Mouse (Mus musculus) spleen, adult 2 months (tissue): ENCODE data around the gene Tmprss4. TPM values are rescaled to one million over a fixed set of nuclear protein-coding genes. Genes with fewer than 3 reads are reported as not detected.
A peak's percentile ranks its signal among the peaks of the same experiment; 100 is the strongest.

ENCODE experiments used
- DNase-seq, 2 experiments: peaks; one replicate each; pipeline versions ENCODE4 v3.0.0 to v3.0.0-alpha.2; 2012 to 2021; ENCODE audit warnings: low spot score in 2 of 2, low read depth in 1 of 2
- H3K27ac ChIP-seq: fragments of 200-500 bp; 2 replicates; pipeline ENCODE4 v1.5.1; 2012; ENCODE audit warnings: low read length, inconsistent platforms; ENCODE audit not compliant: insufficient read depth
- H3K27me3 ChIP-seq: fragments of 200-500 bp; 2 replicates; pipeline ENCODE4 v1.6.1; 2012; ENCODE audit warnings: mild to moderate bottlenecking, moderate library complexity, low read length, inconsistent platforms; ENCODE audit not compliant: control insufficient read depth, insufficient read depth
- H3K36me3 ChIP-seq: fragments of 200-500 bp; 2 replicates; pipeline ENCODE4 v1.6.1; 2012; ENCODE audit warnings: mild to moderate bottlenecking, low read length, inconsistent platforms; ENCODE audit not compliant: control insufficient read depth, insufficient read depth
- H3K4me1 ChIP-seq: fragments of 200-500 bp; 2 replicates; pipeline ENCODE4 v1.6.1; 2011; ENCODE audit warnings: inconsistent platforms; ENCODE audit not compliant: control insufficient read depth, insufficient read depth, insufficient read length
- H3K4me3 ChIP-seq: fragments of 200-500 bp; 2 replicates; pipeline ENCODE4 v1.5.1; 2011; ENCODE audit warnings: mild to moderate bottlenecking, inconsistent platforms; ENCODE audit not compliant: insufficient read depth, insufficient read length; ENCODE audit errors: extremely low read depth
- CTCF ChIP-seq: fragments of 200-500 bp; IDR thresholded peaks from 2 replicates; pipeline ENCODE4 v1.5.1; 2011; ENCODE audit warnings: mild to moderate bottlenecking, inconsistent platforms; ENCODE audit not compliant: insufficient read depth, insufficient read length, insufficient replicate concordance; ENCODE audit errors: extremely low read depth
- POLR2A ChIP-seq: fragments of 200-500 bp; IDR thresholded peaks from 2 replicates; pipeline ENCODE4 v1.6.1; 2011; ENCODE audit warnings: low read depth, low read length, inconsistent platforms
- WGBS: fragments of 180-500 bp; shearing (Covaris S2); methylation state at CpG from one replicate; pipeline ENCODE4 v1.1.7; 2018; 5-methylcytosine and 5-hydroxymethylcytosine counted together
- polyA plus RNA-seq: library from polyadenylated mRNA; depleted of rRNA; stranded (reverse); fragments of >200 nt; gene quantifications from 2 replicates; pipeline ENCODE4 v1.2.3, GENCODE M21; 2012

Tmprss4 gene
- polyA plus RNA-seq, 1 experiment = 0.33 TPM

DNA sequence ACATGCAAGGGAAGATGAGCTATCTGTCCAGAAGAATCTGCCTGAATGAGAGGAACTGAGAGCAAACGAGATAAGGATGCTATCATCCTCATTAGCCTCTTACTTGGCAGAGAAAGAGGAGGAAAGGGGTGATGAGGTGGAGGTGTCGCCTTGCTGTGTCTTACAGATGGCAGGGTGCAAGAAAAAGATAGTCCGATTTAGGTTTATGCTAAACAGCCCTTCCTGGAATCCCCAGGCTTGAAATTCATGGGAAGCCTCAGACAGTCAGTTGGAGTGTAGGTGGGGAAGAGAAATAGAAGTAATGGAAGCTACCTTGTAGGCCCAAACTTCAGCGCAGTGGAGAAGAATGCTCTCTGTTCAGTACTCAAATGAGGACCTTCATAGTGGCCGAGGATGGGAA lies 36.0 kb downstream of the Tmprss4 start:
- no peaks in the 10 kb centered on the region for H3K27me3 ChIP-seq
- no peaks in the 10 kb centered on the region for H3K4me1 ChIP-seq
- WGBS = 81% methylated on average over 5 of the region's 5 CpGs
- no peak overlapping the region for H3K27ac ChIP-seq
- DNase-seq = no peak
- H3K36me3 ChIP-seq = no peaks in the 10 kb centered on the region
- no peak for TF ChIP-seq CTCF
- TF ChIP-seq POLR2A = no peak
- no peak overlapping the region for H3K4me3 ChIP-seq

DNA sequence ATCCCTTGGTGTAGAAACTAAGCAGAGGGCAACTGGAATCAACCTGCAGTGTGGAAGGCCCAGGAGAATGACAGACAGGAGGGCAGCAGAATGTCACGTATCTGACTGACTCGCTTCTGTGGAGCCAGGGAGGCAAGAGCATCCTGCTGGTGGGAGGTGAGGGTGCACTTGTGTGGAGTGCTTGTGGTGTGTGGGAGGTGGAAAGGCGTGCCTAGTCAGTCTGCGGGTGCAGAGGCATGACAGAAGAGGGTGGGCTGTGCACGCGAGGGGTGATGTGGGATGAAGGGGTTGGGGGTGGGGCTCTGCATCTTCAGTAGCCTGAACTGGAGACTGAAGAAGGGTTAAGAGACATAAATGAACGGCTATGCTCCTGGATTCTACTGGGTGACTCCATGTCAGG lies 50.5 kb downstream of the Tmprss4 start:
- H3K36me3 ChIP-seq = no peaks in the 10 kb centered on the region
- H3K4me1 ChIP-seq = no peaks in the 10 kb centered on the region
- no peak for TF ChIP-seq POLR2A
- no peak for TF ChIP-seq CTCF
- H3K27me3 ChIP-seq = no peaks in the 10 kb centered on the region
- H3K27ac ChIP-seq = no peak overlapping the region
- WGBS = 77% methylated on average over 7 of the region's 7 CpGs
- no peak for DNase-seq
- no peak overlapping the region for H3K4me3 ChIP-seq

DNA sequence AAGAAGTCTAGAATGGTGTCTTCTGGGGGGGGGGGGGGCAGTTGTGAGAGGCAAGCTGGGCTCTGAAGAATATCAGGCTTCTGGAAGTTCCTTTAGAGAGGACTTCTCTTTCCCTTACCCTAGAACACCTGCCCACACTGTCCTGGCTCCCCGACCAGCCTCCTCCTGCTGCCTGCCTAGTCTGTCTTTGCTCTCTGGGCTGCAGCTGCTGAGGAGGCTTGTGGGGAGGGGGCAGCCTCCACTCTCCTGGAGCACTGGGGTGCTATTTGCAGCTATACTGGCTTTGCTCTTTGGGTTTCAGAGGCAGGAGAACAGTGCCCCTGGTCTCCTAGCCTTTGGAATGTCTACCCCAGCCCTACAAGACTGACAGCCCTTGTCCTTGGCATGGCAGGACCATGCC lies 53.0 kb downstream of the Tmprss4 start:
- WGBS = 68% methylated on average over 1 of the region's 1 CpGs
- H3K4me1 ChIP-seq = no peaks in the 10 kb centered on the region; the same call in 1 of the 2 replicates
- H3K4me3 ChIP-seq = no peak overlapping the region
- DNase-seq = no peak
- no peak overlapping the region for H3K27ac ChIP-seq
- no peaks in the 10 kb centered on the region for H3K27me3 ChIP-seq
- H3K36me3 ChIP-seq = no peaks in the 10 kb centered on the region
- TF ChIP-seq CTCF = no peak
- TF ChIP-seq POLR2A = no peak

DNA sequence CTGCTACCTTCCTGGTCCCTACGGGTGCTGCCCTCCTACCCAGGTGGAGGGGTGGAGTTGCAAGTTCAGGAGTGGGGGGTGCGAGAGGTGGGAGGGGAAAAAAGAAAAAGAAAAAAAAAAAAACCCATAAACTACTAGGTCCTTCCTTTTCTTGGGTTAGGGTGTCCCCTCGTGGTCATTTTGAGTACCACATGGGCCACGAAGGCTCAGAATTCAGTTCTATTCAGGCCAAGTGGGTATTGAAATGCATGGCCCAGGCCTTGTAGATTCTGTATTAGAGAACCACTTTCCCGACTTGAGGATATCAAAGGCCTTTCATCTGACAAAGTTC lies 57.7 kb downstream of the Tmprss4 start:
- no peak for TF ChIP-seq POLR2A
- peak; percentile 56; the same call in 1 of the 2 replicates for TF ChIP-seq CTCF
- Histone ChIP-seq H3K27ac (no peak overlapping the region), H3K27me3 (no peaks in the 10 kb centered on the region), H3K4me3 (peak overlapping the region; percentile 45), H3K36me3 (no peaks in the 10 kb centered on the region), H3K4me1 (no peaks in the 10 kb centered on the region; the same call in 1 of the 2 replicates)
- DNase-seq = peak; percentile 53 to 71
- whole genome bisulfite sequencing = under 1% methylated on average over 5 of the region's 5 CpGs

DNA sequence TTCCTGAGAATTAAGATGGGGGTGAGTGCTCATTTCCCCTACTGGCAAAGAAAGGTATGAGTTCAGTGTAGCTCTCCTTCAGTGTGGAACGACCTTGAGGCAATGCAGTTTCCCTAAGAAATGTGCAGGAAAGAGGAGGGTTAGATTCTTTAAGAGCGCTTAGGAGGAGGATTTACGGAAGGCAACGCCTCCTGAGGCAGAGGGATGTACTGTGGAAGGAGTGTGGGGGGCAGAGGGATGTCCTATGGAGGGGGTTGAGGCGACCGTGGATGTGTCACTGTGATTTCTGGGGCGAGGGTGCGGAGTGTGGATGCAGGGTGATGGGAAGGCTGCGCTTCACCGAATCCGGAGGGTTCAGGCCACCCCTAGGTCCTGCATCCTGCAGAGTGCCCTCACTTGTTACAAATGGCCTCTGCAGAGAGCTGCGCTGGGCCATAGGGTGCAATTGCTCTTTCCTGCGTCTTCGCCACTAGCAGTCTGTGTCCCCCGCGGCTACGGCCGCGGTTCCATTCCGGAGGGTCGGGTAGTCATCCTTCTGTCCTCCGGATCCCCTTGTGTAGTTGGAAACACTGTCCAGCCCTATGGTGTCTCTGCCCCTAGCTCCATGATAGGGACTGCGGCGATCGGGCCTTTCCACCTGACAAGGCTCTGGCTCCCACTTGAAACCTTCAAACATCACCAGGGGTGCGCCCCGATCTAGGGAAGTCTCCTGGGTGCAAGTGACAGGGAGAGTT lies 58.2 kb downstream of the Tmprss4 start:
- WGBS = 11% methylated on average over 27 of the region's 27 CpGs
- Histone ChIP-seq H3K36me3 (no peaks in the 10 kb centered on the region), H3K27me3 (no peaks in the 10 kb centered on the region), H3K4me3 (peak overlapping the region; percentile 45), H3K27ac (no peak overlapping the region), H3K4me1 (no peaks in the 10 kb centered on the region; the same call in 1 of the 2 replicates)
- DNase-seq = no peak
- no peak for TF ChIP-seq CTCF
- TF ChIP-seq POLR2A = no peak

DNA sequence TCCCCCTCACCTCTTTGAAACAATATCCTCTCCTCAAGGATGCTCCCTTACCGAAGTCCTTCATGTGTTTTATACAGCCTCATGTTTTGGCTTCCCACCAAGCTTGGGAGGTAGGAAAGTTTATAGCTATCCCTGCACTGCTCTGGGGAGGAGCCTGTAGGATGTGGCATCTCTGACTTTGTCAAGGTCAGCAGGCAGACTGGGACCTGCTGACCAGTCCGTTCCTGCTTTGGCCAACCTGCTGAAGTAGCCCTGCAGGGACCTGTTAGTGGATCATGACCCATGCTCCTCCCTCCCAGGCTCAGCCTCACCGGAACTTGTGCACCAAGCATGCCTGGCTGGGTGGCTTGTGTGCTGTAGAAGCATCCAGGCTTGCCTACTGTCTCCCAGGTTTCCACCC lies 61.2 kb downstream of the Tmprss4 start:
- Histone ChIP-seq H3K4me1 (peaks cover 15% of the 10 kb centered on the region), H3K36me3 (no peaks in the 10 kb centered on the region), H3K27ac (no peak overlapping the region), H3K4me3 (no peak overlapping the region), H3K27me3 (peaks cover 14% of the 10 kb centered on the region)
- TF ChIP-seq CTCF (no peak), POLR2A (no peak)
- DNase-seq = no peak
- 69% methylated on average over 3 of the region's 3 CpGs for WGBS

DNA sequence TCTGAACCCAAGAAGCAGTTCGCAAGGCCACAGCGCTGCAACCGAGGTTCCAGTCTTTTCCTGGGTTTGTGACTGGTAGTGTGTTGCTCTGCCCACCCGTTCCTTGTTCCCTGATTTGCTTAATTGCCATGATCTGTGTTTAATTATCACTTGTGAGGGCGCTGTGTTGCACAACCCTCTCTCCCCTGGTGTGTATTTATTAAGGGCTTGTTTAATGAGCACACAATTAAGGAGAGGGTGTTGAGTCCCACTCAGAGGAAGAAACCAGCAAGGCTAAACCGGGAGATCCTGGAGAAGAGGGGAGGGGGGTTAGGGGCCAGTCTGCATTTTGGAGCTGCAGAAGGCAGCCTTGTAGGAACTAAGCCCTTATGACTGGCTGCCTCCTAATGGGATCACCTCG lies 62.9 kb downstream of the Tmprss4 start:
- Histone ChIP-seq H3K4me3 (no peak overlapping the region), H3K36me3 (no peaks in the 10 kb centered on the region), H3K4me1 (peaks cover 15% of the 10 kb centered on the region), H3K27me3 (peaks cover 14% of the 10 kb centered on the region), H3K27ac (no peak overlapping the region)
- no peak for DNase-seq
- whole genome bisulfite sequencing = 77% methylated on average over 7 of the region's 7 CpGs
- TF ChIP-seq POLR2A = no peak
- no peak for TF ChIP-seq CTCF
